Mouse (Mus musculus): ENCODE data around the gene Cacna1a.

- TF ChIP-seq CTCF (IDR thresholded peaks at IDR 0.05; ENCODE audit: control insufficient read depth, insufficient read depth, low read length) (no peak), POLR2A (IDR thresholded peaks at IDR 0.05; ENCODE audit: borderline replicate concordance, control insufficient read depth, low read depth, low read length) (peak; percentile 69; the same call in 1 of the 2 replicates)
Measured at GRCm38 (mm10) chr8:84687705-84688100, 299.5 kb downstream of the Cacna1a start, which contains the start of gene Nacc1.
